Mouse (Mus musculus) urinary bladder, postnatal 4 days (tissue): ENCODE results near the gene Wsb2.
"Not testable (repeated sequence)": the region's sequence is repeated elsewhere in the genome, so short reads cannot be mapped to it uniquely, and the experiment has no call there.

Experiments used
- DNase-seq, 2 experiments: peaks; one replicate each; pipeline ENCODE4 v3.0.0; 2021 to 2022; ENCODE audit warnings: low spot score in 2 of 2

Wsb2 gene

GRCm38 (mm10) chr5:117356365-117357128 is 557 bp upstream of the Wsb2 start:
- peak; percentile 67 to 69 for DNase-seq

- DNase-seq: peak; percentile 57 to 64
These were observed 559 bp downstream of the Wsb2 start for GRCm38 (mm10) chr5:117357478-117358247.

- DNase-seq: no peak
These were observed 1.1 kb downstream of the Wsb2 start for GRCm38 (mm10) chr5:117358248-117358630.

- peak; percentile 70 to 87 for DNase-seq
These were observed 1.6 kb downstream of the Wsb2 start for GRCm38 (mm10) chr5:117358725-117359124.

- no peak for DNase-seq
These were observed 2.6 kb downstream of the Wsb2 start for GRCm38 (mm10) chr5:117359497-117360227.

- no peak for DNase-seq
These were observed 3.1 kb downstream of the Wsb2 start for GRCm38 (mm10) chr5:117360228-117360515.

- DNase-seq: peak in 1 of 2 experiments; percentile 34
These were observed 3.8 kb downstream of the Wsb2 start for GRCm38 (mm10) chr5:117360631-117361541.

GRCm38 (mm10) chr5:117361590-117361989 is 4.5 kb downstream of the Wsb2 start:
- no peak for DNase-seq

GRCm38 (mm10) chr5:117363066-117363782 is 6.1 kb downstream of the Wsb2 start:
- DNase-seq: peak in 1 of 2 experiments; percentile 32

- no peak for DNase-seq
These were observed 7.7 kb downstream of the Wsb2 start for GRCm38 (mm10) chr5:117364821-117365220.

- no peak for DNase-seq
These were observed 8.9 kb downstream of the Wsb2 start for GRCm38 (mm10) chr5:117365904-117366561.

GRCm38 (mm10) chr5:117367206-117367605 is 10.1 kb downstream of the Wsb2 start:
- no peak for DNase-seq

- DNase-seq: no peak
These were observed 13.5 kb downstream of the Wsb2 start for GRCm38 (mm10) chr5:117370592-117370991.

GRCm38 (mm10) chr5:117373418-117373817 is 16.3 kb downstream of the Wsb2 start:
- no peak for DNase-seq

- no peak for DNase-seq
These were observed 17.4 kb downstream of the Wsb2 start for GRCm38 (mm10) chr5:117374372-117375049.

- no peak for DNase-seq
These were observed 19.2 kb downstream of the Wsb2 start for GRCm38 (mm10) chr5:117376331-117376761.

GRCm38 (mm10) chr5:117377731-117378130 is 20.6 kb downstream of the Wsb2 start:
- not testable (repeated sequence) for DNase-seq

GRCm38 (mm10) chr5:117380199-117380598 is 23.1 kb downstream of the Wsb2 start:
- no peak for DNase-seq

- no peak for DNase-seq
These were observed 24.7 kb downstream of the Wsb2 start for GRCm38 (mm10) chr5:117381785-117382184.

- DNase-seq: no peak
These were observed 26.1 kb downstream of the Wsb2 start for GRCm38 (mm10) chr5:117383198-117383597.
